Mouse (Mus musculus) lung, postnatal 0 days (tissue): ENCODE measurements at regions not wholly inside any gene's neighbourhood (a gene's known extent, or its start where the extent isn't known, plus 50 kb on each side); places are given as distances from the start of the nearest gene placed in this dataset.

Source experiments
- CTCF ChIP-seq: IDR thresholded peaks from 2 replicates; pipeline ENCODE4 v1.5.1; 2016; ENCODE audit warnings: antibody characterized with exemption, mild to moderate bottlenecking
- EP300 ChIP-seq: IDR thresholded peaks from 2 replicates; pipeline ENCODE4 v1.6.1; 2016; ENCODE audit warnings: antibody characterized with exemption, mild to moderate bottlenecking, control low read depth

GRCm38 (mm10) chr7:76177420-76177819, 52.3 kb upstream of the Agbl1 start:
- TF ChIP-seq CTCF: no peak
- TF ChIP-seq EP300: no peak
